Mouse (Mus musculus): ENCODE measurements around the gene Agmat. TPM values are rescaled to one million over a fixed set of nuclear protein-coding genes. Genes with fewer than 3 reads are reported as not detected.

Gene Agmat
- polyA plus RNA-seq, 1 experiment, result not detected

DNA sequence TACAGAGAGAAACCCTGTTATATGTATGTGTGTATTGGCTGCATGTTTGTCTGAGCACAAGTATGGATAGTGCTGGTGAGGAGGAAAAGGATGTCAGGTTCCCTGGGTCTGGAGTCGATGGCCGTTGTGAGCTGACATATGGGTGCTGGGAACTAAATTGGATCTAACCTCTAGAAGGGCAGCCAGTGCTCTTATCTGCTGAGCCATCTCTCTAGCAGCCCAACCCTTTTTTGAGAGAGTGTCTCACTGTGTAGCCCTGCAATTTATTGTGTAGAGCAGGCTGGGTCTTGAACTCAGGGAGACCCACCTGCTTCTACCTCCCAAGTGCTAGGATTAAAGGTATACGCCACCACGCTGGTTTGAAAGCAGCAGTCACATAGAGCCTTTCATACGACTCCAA lies 21.2 kb upstream of the Agmat start:
- Histone ChIP-seq H3K27me3 (ENCODE audit: control insufficient read depth, insufficient read depth, insufficient read length) (no peaks in the 10 kb centered on the region), H3K4me3 (ENCODE audit: insufficient read depth, poor library complexity, severe bottlenecking) (no peak overlapping the region), H3ac (ENCODE audit: control insufficient read depth, insufficient read length, low read depth) (no peak overlapping the region), H3K79me3 (ENCODE audit: low read depth) (peaks cover 24% of the 10 kb centered on the region), H3K36me3 (ENCODE audit: control insufficient read depth, insufficient read depth) (peaks cover 7% of the 10 kb centered on the region), H3K79me2 (ENCODE audit: control insufficient read depth, insufficient read depth) (peaks cover 28% of the 10 kb centered on the region)
- TF ChIP-seq MYOG (IDR thresholded peaks at IDR 0.05; ENCODE audit: control insufficient read depth, extremely low read depth, insufficient read length), result no peak
- TF ChIP-seq CTCF (IDR thresholded peaks at IDR 0.05; ENCODE audit: control insufficient read depth, insufficient read depth, insufficient read length), result no peak
- no peak for TF ChIP-seq USF1 (IDR thresholded peaks at IDR 0.05; ENCODE audit: low read depth)
- TF ChIP-seq MYOD1 (IDR thresholded peaks at IDR 0.05; ENCODE audit: control insufficient read depth, insufficient read length, low read depth), result no peak
- TF ChIP-seq FOSL1 (IDR thresholded peaks at IDR 0.05; ENCODE audit: insufficient read depth, low read length, poor library complexity, severe bottlenecking), result no peak
- TF ChIP-seq MAX (IDR thresholded peaks at IDR 0.05), result no peak
- TF ChIP-seq CEBPB (IDR thresholded peaks at IDR 0.05; ENCODE audit: low read depth), result no peak

DNA sequence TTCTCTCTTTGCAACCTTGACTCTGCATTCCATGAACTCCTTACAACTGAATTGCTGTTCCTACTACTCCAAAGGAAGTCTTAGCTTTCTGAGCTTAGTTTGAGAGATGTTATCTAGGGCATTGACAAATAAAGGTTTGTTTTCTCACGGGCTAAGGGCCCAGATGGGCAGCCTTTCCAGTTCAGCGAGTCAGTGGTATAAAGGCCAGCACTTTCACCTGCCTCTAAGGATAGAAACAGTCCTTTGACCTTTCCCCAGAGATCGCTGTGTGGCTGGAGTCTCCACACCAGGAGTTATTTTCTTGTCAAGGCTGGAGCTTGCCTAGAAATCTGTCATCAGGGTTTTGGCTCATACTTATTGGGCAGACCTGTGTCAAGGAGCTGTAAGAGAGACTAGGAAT lies 20.7 kb upstream of the Agmat start:
- H3K79me3 ChIP-seq (ENCODE audit: low read depth), result peaks cover 19% of the 10 kb centered on the region

DNA sequence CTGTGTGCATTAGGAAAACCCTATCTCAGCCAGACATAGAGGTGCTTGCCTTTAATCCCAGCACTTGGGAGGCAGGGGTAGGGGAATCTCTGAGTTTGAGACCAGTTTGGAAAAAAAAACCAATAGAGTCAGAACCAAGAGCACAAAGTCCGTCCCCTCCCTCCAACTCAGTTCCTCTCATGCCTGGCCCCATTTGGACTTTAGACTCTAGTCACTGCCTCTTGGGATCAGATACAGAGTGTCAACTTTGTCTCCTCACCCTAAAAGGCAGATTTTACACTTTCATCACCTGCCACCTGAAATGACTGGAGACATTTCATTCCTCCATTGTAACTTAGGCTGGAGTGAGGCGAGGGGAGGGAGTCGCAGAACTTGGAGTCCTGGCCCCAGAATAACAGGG lies 17.2 kb upstream of the Agmat start:
- H3ac ChIP-seq (ENCODE audit: control insufficient read depth, insufficient read length, low read depth), result no peak overlapping the region

More for the DNA sequence above, 20.7 kb upstream of the Agmat start:
- Histone ChIP-seq H3ac (ENCODE audit: control insufficient read depth, insufficient read length, low read depth) (no peak overlapping the region), H3K36me3 (ENCODE audit: control insufficient read depth, insufficient read depth) (peaks cover 5% of the 10 kb centered on the region), H3K4me3 (ENCODE audit: insufficient read depth, poor library complexity, severe bottlenecking) (no peak overlapping the region), H3K79me2 (ENCODE audit: control insufficient read depth, insufficient read depth) (peaks cover 24% of the 10 kb centered on the region), H3K27me3 (ENCODE audit: control insufficient read depth, insufficient read depth, insufficient read length) (no peaks in the 10 kb centered on the region)
- no peak for TF ChIP-seq USF1 (IDR thresholded peaks at IDR 0.05; ENCODE audit: low read depth)
- TF ChIP-seq CTCF (IDR thresholded peaks at IDR 0.05; ENCODE audit: control insufficient read depth, insufficient read depth, insufficient read length), result no peak
- no peak for TF ChIP-seq FOSL1 (IDR thresholded peaks at IDR 0.05; ENCODE audit: insufficient read depth, low read length, poor library complexity, severe bottlenecking)
- TF ChIP-seq MYOG (IDR thresholded peaks at IDR 0.05; ENCODE audit: control insufficient read depth, extremely low read depth, insufficient read length), result no peak
- no peak for TF ChIP-seq MYOD1 (IDR thresholded peaks at IDR 0.05; ENCODE audit: control insufficient read depth, insufficient read length, low read depth)
- no peak for TF ChIP-seq MAX (IDR thresholded peaks at IDR 0.05)
- TF ChIP-seq CEBPB (IDR thresholded peaks at IDR 0.05; ENCODE audit: low read depth), result no peak

DNA sequence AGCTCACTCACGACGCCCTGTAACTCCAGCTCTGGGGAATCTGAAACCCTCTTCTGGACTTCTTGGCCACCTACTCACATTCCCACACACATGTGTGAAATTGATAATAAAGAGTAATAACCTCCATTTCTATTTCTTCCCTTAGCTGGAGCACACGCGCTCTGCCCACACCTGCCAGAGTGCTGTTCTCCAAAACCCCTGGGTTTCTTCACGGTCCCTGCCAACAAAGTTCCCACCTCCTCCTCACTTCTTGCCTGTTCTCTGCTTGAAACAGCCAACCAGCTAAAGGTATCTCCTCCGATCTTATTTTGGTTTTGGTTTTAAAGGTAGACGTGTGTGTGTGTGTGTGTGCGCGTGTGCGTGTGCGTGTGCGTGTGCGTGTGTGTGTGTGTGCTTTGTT lies 16.1 kb upstream of the Agmat start:
- TF ChIP-seq MYOG (IDR thresholded peaks at IDR 0.05; ENCODE audit: control insufficient read depth, extremely low read depth, insufficient read length) (no peak), FOSL1 (IDR thresholded peaks at IDR 0.05; ENCODE audit: insufficient read depth, low read length, poor library complexity, severe bottlenecking) (no peak), CTCF (IDR thresholded peaks at IDR 0.05; ENCODE audit: control insufficient read depth, insufficient read depth, insufficient read length) (no peak), MAX (IDR thresholded peaks at IDR 0.05) (no peak), USF1 (IDR thresholded peaks at IDR 0.05; ENCODE audit: low read depth) (no peak), CEBPB (IDR thresholded peaks at IDR 0.05; ENCODE audit: low read depth) (no peak), MYOD1 (IDR thresholded peaks at IDR 0.05; ENCODE audit: control insufficient read depth, insufficient read length, low read depth) (no peak)
- Histone ChIP-seq H3K79me2 (ENCODE audit: control insufficient read depth, insufficient read depth) (no peaks in the 10 kb centered on the region), H3ac (ENCODE audit: control insufficient read depth, insufficient read length, low read depth) (no peak overlapping the region), H3K4me3 (ENCODE audit: insufficient read depth, poor library complexity, severe bottlenecking) (no peak overlapping the region), H3K79me3 (ENCODE audit: low read depth) (no peaks in the 10 kb centered on the region), H3K27me3 (ENCODE audit: control insufficient read depth, insufficient read depth, insufficient read length) (no peaks in the 10 kb centered on the region), H3K36me3 (ENCODE audit: control insufficient read depth, insufficient read depth) (no peaks in the 10 kb centered on the region)

More for the DNA sequence above, 17.2 kb upstream of the Agmat start:
- H3K36me3 ChIP-seq (ENCODE audit: control insufficient read depth, insufficient read depth), result no peaks in the 10 kb centered on the region
- no peak for TF ChIP-seq MAX (IDR thresholded peaks at IDR 0.05)
- no peak for TF ChIP-seq MYOG (IDR thresholded peaks at IDR 0.05; ENCODE audit: control insufficient read depth, extremely low read depth, insufficient read length)
- no peak for TF ChIP-seq USF1 (IDR thresholded peaks at IDR 0.05; ENCODE audit: low read depth)
- TF ChIP-seq MYOD1 (IDR thresholded peaks at IDR 0.05; ENCODE audit: control insufficient read depth, insufficient read length, low read depth), result no peak
- TF ChIP-seq CEBPB (IDR thresholded peaks at IDR 0.05; ENCODE audit: low read depth), result no peak
- TF ChIP-seq CTCF (IDR thresholded peaks at IDR 0.05; ENCODE audit: control insufficient read depth, insufficient read depth, insufficient read length), result no peak
- no peak for TF ChIP-seq FOSL1 (IDR thresholded peaks at IDR 0.05; ENCODE audit: insufficient read depth, low read length, poor library complexity, severe bottlenecking)
- no peaks in the 10 kb centered on the region for H3K27me3 ChIP-seq (ENCODE audit: control insufficient read depth, insufficient read depth, insufficient read length)
- H3K79me3 ChIP-seq (ENCODE audit: low read depth), result no peaks in the 10 kb centered on the region
- H3K79me2 ChIP-seq (ENCODE audit: control insufficient read depth, insufficient read depth), result no peaks in the 10 kb centered on the region
- no peak overlapping the region for H3K4me3 ChIP-seq (ENCODE audit: insufficient read depth, poor library complexity, severe bottlenecking)

DNA sequence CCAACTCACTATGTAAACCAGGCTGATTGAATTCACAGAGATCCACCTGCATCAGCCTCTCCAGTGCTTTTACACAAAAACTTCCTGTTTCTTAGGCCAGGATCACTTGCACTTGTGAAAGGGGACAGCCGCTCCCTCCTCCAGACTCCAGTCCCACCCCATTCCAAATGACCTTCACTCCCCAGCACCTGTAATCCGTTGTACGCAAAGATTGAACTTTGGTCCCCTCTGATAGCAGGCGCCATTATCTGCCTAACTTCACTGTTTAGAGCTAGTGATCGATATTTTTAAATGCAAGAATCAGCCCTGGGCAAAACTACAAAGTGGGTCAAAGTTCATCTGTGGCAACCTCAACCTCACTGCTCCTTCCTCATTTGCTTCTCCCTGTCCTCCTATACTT lies 14.7 kb upstream of the Agmat start:
- Histone ChIP-seq H3K79me3 (ENCODE audit: low read depth) (no peaks in the 10 kb centered on the region), H3K79me2 (ENCODE audit: control insufficient read depth, insufficient read depth) (no peaks in the 10 kb centered on the region), H3K4me3 (ENCODE audit: insufficient read depth, poor library complexity, severe bottlenecking) (no peak overlapping the region), H3ac (ENCODE audit: control insufficient read depth, insufficient read length, low read depth) (no peak overlapping the region), H3K27me3 (ENCODE audit: control insufficient read depth, insufficient read depth, insufficient read length) (no peaks in the 10 kb centered on the region), H3K36me3 (ENCODE audit: control insufficient read depth, insufficient read depth) (no peaks in the 10 kb centered on the region)
- TF ChIP-seq USF1 (IDR thresholded peaks at IDR 0.05; ENCODE audit: low read depth) (no peak), MYOD1 (IDR thresholded peaks at IDR 0.05; ENCODE audit: control insufficient read depth, insufficient read length, low read depth) (no peak), CEBPB (IDR thresholded peaks at IDR 0.05; ENCODE audit: low read depth) (no peak), CTCF (IDR thresholded peaks at IDR 0.05; ENCODE audit: control insufficient read depth, insufficient read depth, insufficient read length) (no peak), MYOG (IDR thresholded peaks at IDR 0.05; ENCODE audit: control insufficient read depth, extremely low read depth, insufficient read length) (no peak), MAX (IDR thresholded peaks at IDR 0.05) (no peak), FOSL1 (IDR thresholded peaks at IDR 0.05; ENCODE audit: insufficient read depth, low read length, poor library complexity, severe bottlenecking) (no peak)

Measured in C2C12 (cell line).